Mouse (Mus musculus): ENCODE results near the gene Vmn1r129.
"Not testable (repeated sequence)": the region's sequence is repeated elsewhere in the genome, so short reads cannot be mapped to it uniquely, and the experiment has no call there.

Gene Vmn1r129

DNA sequence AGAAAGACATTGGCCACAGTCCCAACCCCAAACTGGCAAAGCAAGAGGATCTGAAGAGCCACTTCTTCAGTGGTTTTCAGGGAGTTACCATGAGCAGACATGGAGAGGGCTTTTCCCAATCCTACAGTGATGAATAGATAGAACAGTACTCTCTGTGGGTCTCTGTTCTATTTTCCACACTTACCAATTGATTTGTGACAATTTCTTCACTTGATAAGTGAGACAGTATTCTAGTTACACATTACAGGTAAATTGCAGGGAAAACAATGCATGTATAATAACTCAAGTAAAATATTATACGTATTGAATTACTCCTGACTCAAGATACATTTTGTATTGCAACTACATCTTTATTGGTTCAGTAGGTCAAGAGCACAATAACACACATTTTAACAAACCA, at the start of gene Vmn1r129:
Gene Vmn1r129, minus strand, starts transcription at position 101 of the 400 bp plus-strand sequence.
- not testable (repeated sequence) for DNase-seq (ENCODE audit: low spot score)

DNA sequence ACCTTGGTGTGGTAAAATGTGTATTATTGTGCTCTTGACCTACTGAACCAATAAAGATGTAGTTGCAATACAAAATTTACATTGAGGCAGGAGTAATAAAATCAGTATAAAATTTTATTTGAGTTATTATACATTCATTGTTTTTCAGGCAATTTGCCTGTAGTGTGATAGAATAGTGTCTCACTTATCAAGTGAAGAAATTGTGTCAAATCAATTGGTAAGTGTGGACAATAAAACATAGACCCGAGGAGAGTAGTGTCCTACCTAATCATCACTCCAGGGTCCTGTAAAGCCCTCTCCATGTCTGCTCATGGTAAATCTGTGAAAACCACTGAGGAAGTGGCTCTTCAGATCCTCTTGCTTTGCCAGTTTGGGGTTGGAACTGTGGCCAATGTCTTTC, 12.0 kb downstream of the Vmn1r129 start, which contains the start of gene Vmn1r128:
Gene Vmn1r128, plus strand, starts transcription at position 301 of the 400 bp plus-strand sequence.
- DNase-seq (ENCODE audit: low spot score): not testable (repeated sequence)

DNA sequence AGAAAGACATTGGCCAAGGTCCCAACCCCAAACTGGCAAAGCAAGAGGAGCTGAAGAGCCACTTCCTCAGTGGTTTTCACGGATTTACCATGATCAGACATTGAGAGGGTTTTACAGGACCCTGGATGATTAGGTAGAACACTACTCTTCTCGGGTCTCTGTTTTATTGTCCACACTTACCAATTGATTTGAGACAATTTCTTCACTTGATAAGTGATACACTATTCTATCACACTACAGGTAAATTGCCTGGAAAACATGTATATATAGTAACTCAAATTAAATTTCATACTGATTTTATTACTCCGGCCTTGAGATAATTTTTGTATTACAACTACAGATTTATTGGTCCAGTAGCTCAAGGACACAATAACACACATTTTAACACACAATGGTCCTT, 41.3 kb downstream of the Vmn1r129 start, which contains the start of gene Vmn1r127:
Gene Vmn1r127, minus strand, starts transcription at position 101 of the 400 bp plus-strand sequence.
- DNase-seq (ENCODE audit: low spot score): not testable (repeated sequence)
